Mouse (Mus musculus) olfactory bulb, adult 2 months (tissue): ENCODE measurements around the gene Crtap. TPM values are rescaled to one million over a fixed set of nuclear protein-coding genes. Genes with fewer than 3 reads are reported as not detected.
"Not testable (repeated sequence)": the region's sequence is repeated elsewhere in the genome, so short reads cannot be mapped to it uniquely, and the experiment has no call there.

Source experiments
- H3K27ac ChIP-seq: fragments of 200-500 bp; 2 replicates; pipeline ENCODE4 v1.5.1; 2012; ENCODE audit warnings: low read depth, low read length; ENCODE audit not compliant: insufficient read depth
- H3K4me1 ChIP-seq: fragments of 200-500 bp; 2 replicates; pipeline ENCODE4 v1.6.1; 2012; ENCODE audit warnings: low read length; ENCODE audit not compliant: control insufficient read depth, insufficient read depth
- H3K4me3 ChIP-seq: fragments of 200-500 bp; 2 replicates; pipeline ENCODE4 v1.5.1; 2012; ENCODE audit warnings: mild to moderate bottlenecking, low read depth, low read length, moderate library complexity; ENCODE audit not compliant: insufficient read depth
- CTCF ChIP-seq: fragments of 200-500 bp; IDR thresholded peaks from 2 replicates; pipeline ENCODE4 v1.5.1; 2012; ENCODE audit warnings: low read depth, mild to moderate bottlenecking, low read length, moderate library complexity; ENCODE audit not compliant: insufficient read depth
- POLR2A ChIP-seq: fragments of 200-500 bp; IDR thresholded peaks from 2 replicates; pipeline ENCODE4 v1.6.1; 2012; ENCODE audit warnings: mild to moderate bottlenecking, low read depth, low read length, moderate library complexity; ENCODE audit not compliant: insufficient read depth
- WGBS: fragments of 180-500 bp; shearing (Covaris S2); methylation state at CpG from one replicate; pipeline ENCODE4 v1.1.7; 2018; 5-methylcytosine and 5-hydroxymethylcytosine counted together
- polyA plus RNA-seq: library from polyadenylated mRNA; stranded (reverse); fragments of >200 nt; gene quantifications from 2 replicates; pipeline ENCODE4 v1.2.4, GENCODE M21; 2012; ENCODE audit warnings: low replicate concordance; ENCODE audit not compliant: missing spikeins, insufficient read depth, insufficient read length

Crtap gene
- polyA plus RNA-seq, 1 experiment: not detected

DNA sequence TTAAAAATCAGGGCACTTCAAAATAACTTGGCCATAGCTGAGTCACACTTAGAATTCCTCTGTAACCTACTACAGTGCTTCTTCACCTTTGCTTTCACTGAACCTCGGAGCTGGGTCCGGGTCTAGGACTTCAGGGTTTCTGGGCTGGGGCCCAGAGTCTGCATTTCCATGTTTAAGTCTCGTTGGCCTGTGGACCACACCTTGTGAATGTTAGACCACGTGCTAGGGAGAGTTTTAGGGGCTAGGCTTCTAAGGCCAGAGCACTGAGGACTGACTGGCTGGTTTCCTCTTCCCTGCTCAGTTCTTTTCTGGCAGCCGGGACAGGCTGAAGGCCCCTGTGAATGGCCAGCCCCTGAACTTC lies 10.1 kb upstream of the Crtap start:
- Histone ChIP-seq H3K27ac (peak overlapping the region; percentile 13; the same call in 1 of the 2 replicates), H3K4me3 (peak overlapping the region; percentile 62), H3K4me1 (peaks cover 6% of the 10 kb centered on the region)
- 16% methylated on average over 5 of the region's 5 CpGs for WGBS
- no peak for TF ChIP-seq CTCF
- no peak for TF ChIP-seq POLR2A

DNA sequence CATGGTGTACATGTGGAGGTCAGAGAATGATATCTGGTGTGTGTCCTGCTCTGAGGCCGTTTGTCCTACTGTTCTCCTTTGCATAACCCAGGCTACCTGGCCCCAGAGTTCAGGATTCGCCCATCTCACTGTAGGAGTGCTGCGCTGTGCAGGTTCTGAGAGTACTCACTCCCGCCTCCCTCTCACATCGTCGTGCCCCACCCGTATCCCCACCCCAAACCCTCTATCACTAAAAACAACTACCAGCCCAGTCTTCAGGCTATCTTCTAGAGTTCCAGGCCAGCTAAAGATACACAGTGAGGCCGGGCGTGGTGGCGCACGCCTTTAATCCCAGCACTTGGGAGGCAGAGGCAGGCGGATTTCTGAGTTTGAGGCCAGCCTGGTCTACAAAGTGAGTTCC lies 9.2 kb upstream of the Crtap start:
- H3K4me3 ChIP-seq: no peak overlapping the region
- peaks cover 6% of the 10 kb centered on the region for H3K4me1 ChIP-seq
- 94% methylated on average over 12 of the region's 12 CpGs for WGBS
- no peak overlapping the region for H3K27ac ChIP-seq
- TF ChIP-seq CTCF (no peak), POLR2A (no peak)

DNA sequence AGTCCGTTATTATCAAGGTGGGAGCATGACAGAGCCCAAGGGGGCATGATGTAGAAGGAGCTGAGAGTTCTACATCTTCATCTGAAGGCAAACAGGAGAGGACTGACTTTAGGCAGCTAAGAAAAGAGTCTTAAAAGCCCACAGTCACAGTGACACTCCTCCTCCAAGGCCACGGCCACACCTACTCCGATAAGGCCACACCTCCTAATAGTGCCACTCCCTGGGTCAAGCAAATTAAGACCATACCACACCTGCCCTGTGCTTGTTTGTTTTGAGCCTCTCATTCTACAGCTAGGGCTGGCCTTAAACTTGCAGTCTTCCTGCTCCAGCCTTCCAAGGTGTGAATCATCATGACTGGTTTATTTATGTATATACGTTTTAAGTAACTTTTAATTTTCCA lies 4.8 kb upstream of the Crtap start:
- 91% methylated on average over 4 of the region's 4 CpGs for WGBS
- no peak for TF ChIP-seq POLR2A
- no peak for TF ChIP-seq CTCF
- 0 out of 2 replicates have a peak, but pooled peaks cover 3% of the 10 kb centered on the region for H3K4me1 ChIP-seq
- no peak overlapping the region for H3K27ac ChIP-seq
- H3K4me3 ChIP-seq: no peak overlapping the region

DNA sequence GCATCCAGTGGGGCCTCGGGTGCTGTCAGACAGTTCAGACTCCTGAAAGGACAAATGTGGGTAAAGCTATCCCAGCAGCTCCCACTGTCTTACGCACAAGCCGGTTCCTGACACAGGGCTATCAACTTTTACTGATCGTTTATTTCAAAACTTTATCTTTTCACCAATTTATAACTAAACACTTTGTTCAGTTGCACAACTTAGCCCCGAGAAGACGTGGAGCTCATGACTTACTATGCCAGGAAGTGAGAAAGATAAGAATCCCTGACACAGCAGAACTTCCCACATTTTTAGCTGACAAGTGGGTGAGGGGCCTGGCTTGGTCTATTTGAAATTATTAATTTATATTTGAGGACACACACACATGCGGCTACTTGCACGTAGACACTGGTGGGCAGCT lies 4.2 kb upstream of the Crtap start:
- Histone ChIP-seq H3K27ac (no peak overlapping the region), H3K4me1 (0 out of 2 replicates have a peak, but pooled peaks cover 3% of the 10 kb centered on the region), H3K4me3 (no peak overlapping the region)
- no peak for TF ChIP-seq POLR2A
- TF ChIP-seq CTCF: no peak
- 90% methylated on average over 8 of the region's 8 CpGs for whole genome bisulfite sequencing

DNA sequence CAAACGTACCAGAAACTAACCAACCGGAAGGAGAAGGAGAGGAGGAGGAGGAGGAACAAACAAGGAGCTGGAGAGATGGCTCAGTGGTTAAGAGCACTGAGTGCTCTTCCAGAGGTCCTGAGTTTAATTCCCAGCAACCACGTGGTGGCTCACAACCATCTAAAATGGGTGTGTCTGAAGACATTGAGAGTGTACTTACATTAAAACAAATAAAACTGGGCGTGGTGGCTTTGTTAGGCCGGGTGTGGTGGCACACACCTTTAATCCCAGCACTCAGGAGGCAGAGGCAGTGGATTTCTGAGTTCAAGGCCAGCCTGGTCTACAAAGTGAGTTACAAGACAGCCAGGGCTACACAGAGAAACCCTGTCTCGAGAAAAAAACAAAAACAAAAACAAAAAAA lies 3.7 kb upstream of the Crtap start:
- not testable (repeated sequence) for H3K27ac ChIP-seq, H3K4me3 ChIP-seq, H3K4me1 ChIP-seq
- 80% methylated on average over 6 of the region's 6 CpGs for WGBS

DNA sequence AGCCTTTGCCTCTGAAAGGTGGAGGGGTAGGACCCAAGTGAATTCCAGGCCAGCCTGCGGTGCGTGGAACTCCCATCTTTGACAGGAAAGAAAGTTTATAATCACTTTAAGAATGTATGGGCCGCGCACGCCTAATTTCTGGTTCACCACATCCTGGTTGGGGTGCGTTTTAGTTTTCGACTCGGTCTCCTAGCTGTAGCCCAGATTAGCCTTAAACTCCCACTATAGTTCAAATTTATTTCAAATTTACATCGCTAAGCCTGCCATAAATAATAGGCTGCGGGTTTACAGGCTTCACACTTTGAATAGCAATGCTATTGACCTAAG lies 237 bp upstream of the Crtap start:
- peak overlapping the region; percentile 56 for H3K4me3 ChIP-seq
- 0 out of 2 replicates have a peak, but pooled peaks cover 3% of the 10 kb centered on the region for H3K4me1 ChIP-seq
- no peak overlapping the region for H3K27ac ChIP-seq
- TF ChIP-seq CTCF (no peak), POLR2A (no peak)
- 8% methylated on average over 10 of the region's 10 CpGs for whole genome bisulfite sequencing

DNA sequence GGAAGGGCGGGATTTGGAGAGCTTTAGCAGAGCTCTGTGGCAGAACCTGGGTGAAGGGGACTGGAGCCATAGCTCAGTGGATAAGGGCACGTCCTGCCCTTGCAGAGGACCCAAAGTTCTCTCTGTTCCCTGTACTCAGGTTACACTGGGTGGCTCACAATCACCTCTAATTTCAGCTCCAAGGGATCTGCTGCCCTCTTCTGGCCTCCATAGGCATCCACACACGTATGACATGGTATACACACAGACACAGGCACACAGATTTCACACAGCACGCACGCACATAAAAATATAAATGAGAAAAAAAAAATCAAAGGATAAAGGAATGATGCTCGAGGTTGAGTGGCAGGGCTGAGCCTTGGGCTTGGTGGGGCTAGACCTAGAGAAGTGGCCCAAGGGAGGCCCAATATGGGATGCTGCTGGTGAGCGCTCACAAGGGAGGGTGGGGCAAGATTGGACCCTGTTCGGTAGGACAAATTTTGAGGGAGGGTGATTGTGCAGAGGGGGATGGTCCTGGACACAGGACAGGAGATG lies 1.0 kb downstream of the Crtap start:
- peak overlapping the region; percentile 56; the same call in 1 of the 2 replicates for H3K4me3 ChIP-seq
- H3K27ac ChIP-seq: no peak overlapping the region
- WGBS: 84% methylated on average over 8 of the region's 8 CpGs
- H3K4me1 ChIP-seq: 0 out of 2 replicates have a peak, but pooled peaks cover 3% of the 10 kb centered on the region
- TF ChIP-seq CTCF (no peak; the same call in 1 of the 2 replicates), POLR2A (no peak)

DNA sequence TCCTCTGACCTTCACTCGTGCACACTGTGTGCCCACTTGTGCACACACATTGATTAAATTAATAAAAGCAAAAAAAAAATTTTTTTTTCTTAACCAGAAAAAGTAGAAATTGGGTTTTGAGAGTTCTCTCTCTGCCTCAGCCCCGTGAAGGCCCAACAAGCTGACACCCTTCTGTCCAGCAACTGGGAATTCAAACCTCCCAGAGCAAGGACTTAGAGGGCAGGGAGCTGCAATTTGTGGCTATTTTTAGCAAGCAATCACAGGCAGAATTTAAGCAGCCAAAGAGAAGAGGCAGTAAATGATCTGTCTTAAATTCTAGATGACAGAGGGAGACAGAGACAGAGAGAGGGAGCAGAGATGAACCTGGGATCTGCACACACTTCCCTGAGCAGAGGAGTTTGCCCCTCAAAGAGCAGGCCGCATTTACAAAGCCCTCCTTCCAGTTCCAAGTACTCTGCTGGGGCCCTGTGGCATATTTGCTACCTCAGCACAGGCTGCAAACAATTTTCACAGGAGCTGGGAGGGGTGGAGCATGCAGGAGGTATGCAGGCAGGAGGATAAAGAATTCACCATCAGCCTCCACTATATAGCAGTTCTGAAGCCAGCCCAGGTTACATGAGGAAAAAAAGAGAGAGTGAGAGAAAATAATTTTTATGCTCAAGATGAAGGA lies 1.6 kb downstream of the Crtap start:
- 79% methylated on average over 3 of the region's 3 CpGs for WGBS
- Histone ChIP-seq H3K27ac (no peak overlapping the region), H3K4me3 (no peak overlapping the region), H3K4me1 (0 out of 2 replicates have a peak, but pooled peaks cover 3% of the 10 kb centered on the region)
- no peak for TF ChIP-seq CTCF
- no peak for TF ChIP-seq POLR2A

DNA sequence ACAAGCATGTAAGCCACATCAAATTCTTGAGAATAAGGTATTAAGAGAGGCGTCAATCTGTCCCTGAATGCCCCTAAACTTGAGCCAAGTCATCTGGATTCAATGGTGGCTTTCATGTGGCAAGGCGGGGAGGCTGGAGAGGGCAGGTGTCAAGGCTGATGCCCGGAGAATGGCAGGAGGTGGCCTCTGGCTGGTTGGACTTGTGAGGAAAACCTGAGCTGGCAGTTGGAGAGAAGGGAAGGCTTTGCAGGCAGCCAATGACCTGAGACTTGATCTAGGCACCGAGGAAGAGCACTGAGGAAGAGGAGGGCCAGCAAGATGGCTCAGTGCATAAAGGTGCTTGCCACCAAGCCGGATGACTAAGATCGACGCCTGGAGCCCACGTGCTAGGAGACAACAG lies 2.2 kb downstream of the Crtap start:
- 0 out of 2 replicates have a peak, but pooled peaks cover 3% of the 10 kb centered on the region for H3K4me1 ChIP-seq
- no peak overlapping the region for H3K27ac ChIP-seq
- no peak overlapping the region for H3K4me3 ChIP-seq
- WGBS: 87% methylated on average over 8 of the region's 8 CpGs
- TF ChIP-seq CTCF: no peak
- no peak for TF ChIP-seq POLR2A
